In the genomic region with DNA sequence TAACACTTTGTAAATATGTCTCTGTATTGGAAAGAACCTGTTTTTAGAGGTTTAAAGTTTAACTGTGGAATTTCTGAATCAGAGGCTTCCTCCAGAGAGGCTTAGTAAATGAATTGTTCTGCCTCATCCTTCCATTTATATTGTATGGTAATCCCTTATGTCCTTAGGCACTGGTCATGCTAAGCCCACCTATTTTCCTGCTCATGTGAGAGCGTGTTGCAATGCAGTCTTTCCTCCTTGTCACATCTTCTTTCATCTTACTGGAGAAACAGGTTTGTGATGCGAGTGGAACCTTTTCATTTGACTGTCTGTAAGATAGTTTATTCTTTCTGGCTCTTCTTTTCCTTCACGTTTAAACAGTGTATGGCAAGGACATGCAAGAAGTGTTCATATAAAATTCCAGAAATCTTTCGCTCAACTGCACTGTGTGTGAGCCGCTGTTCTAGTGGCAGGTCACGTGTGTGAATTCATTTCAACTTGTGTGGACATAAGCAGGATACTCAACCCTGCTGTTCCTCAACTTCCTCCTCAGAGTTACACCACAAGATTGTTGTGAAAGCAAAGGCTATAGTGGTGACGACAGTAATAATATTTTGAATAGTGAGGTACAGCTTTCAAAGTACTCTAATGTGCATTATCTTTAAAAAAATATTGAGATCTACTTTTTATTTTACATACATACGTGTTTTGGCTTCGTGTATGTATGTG, we compare ENCODE assay signal across 17 mouse cellular contexts. TPM values are rescaled to one million over a fixed set of nuclear protein-coding genes. Genes with fewer than 3 reads are reported as not detected.
"Had no signal": no experiment of that assay in that cellular context is flagged by ENCODE, and none has a peak within 500 bp of the region (broad histone marks: within the 10 kb centered on the region; RNA-seq: fewer than 3 reads in every experiment).

No protein-coding gene starts in this region.

- DNase-seq: kidney, adult 2 months; kidney, postnatal 14 days; midbrain, embryonic 14.5 days; retina, postnatal 1 day; right cerebral cortex, postnatal 14 days; thymus, postnatal 36 days had no signal

- H3K4me2 ChIP-seq: kidney, embryonic 15.5 days; limb, embryonic 15.5 days; lung, embryonic 15.5 days; neural tube, embryonic 12.5 days had no signal

- H3K27ac ChIP-seq: kidney, embryonic 15.5 days; limb, embryonic 15.5 days; liver, embryonic 14.5 days; lung, embryonic 15.5 days; midbrain, embryonic 10.5 days; neural tube, embryonic 12.5 days had no signal

- H3K9ac ChIP-seq: kidney, embryonic 15.5 days; limb, embryonic 15.5 days; liver, embryonic 14.5 days; lung, embryonic 15.5 days; neural tube, embryonic 12.5 days had no signal

- H3K4me3 ChIP-seq: kidney, embryonic 15.5 days; limb, embryonic 15.5 days; lung, embryonic 15.5 days; midbrain, embryonic 10.5 days; neural tube, embryonic 12.5 days had no signal

- H3K4me1 ChIP-seq: kidney, embryonic 15.5 days; limb, embryonic 15.5 days; lung, embryonic 15.5 days; midbrain, embryonic 10.5 days; neural tube, embryonic 12.5 days had no signal

- H3K9me3 ChIP-seq: kidney, embryonic 15.5 days; limb, embryonic 15.5 days; lung, embryonic 15.5 days; midbrain, embryonic 10.5 days; neural tube, embryonic 12.5 days had no signal

- H3K27me3 ChIP-seq: kidney, embryonic 15.5 days; limb, embryonic 15.5 days; lung, embryonic 15.5 days; neural tube, embryonic 12.5 days had no signal

- H3K36me3 ChIP-seq: kidney, embryonic 15.5 days; limb, embryonic 15.5 days; lung, embryonic 15.5 days; midbrain, embryonic 10.5 days; neural tube, embryonic 12.5 days had no signal

- ATAC-seq: intestine, embryonic 16.5 days had no signal

RNA-seq across cellular contexts. Expression of gene Fam162b, which starts 6.8 kb away (rescaled TPM):
- total RNA-seq: layer of hippocampus, postnatal 25 days; left cerebral cortex, adult 8-10 months; left cerebral cortex, postnatal 25 days had no signal
- polyA plus RNA-seq: kidney, adult 2 months; limb, embryonic 11.5 days; liver, embryonic 14.5 days had no signal

RNA-seq across cellular contexts. Expression of gene Gprc6a, which starts 34.2 kb away (rescaled TPM):
- total RNA-seq: layer of hippocampus, postnatal 25 days; left cerebral cortex, adult 8-10 months; left cerebral cortex, postnatal 25 days had no signal
- polyA plus RNA-seq: intestine, embryonic 16.5 days; kidney, adult 2 months; kidney, embryonic 15.5 days; limb, embryonic 11.5 days; liver, embryonic 14.5 days; midbrain, embryonic 10.5 days; midbrain, embryonic 14.5 days; neural tube, embryonic 12.5 days had no signal
